Mouse (Mus musculus) liver, postnatal 0 days (tissue): ENCODE data around the gene Snx14.

Experiments
- CTCF ChIP-seq: sonication (generic); IDR thresholded peaks from 2 replicates; pipeline ENCODE4 v1.5.1; 2016; ENCODE audit warnings: antibody characterized with exemption, low read depth
- EP300 ChIP-seq: IDR thresholded peaks from 2 replicates; pipeline ENCODE4 v1.6.1; 2016; ENCODE audit warnings: antibody characterized with exemption, low read depth, mild to moderate bottlenecking

- no peak for TF ChIP-seq CTCF
- TF ChIP-seq EP300: no peak
Measured at GRCm38 (mm10) chr9:88332447-88332846, 106.3 kb downstream of the Snx14 start.
